Mouse (Mus musculus) cerebellum, postnatal 10 days (tissue): ENCODE results near the gene Trmt13.
"Not testable (repeated sequence)": the region's sequence is repeated elsewhere in the genome, so short reads cannot be mapped to it uniquely, and the experiment has no call there.

Source experiments
- DNase-seq, 2 experiments: peaks; one replicate each; pipeline ENCODE4 v3.0.0; 2021; ENCODE audit warnings: mixed read lengths in 2 of 2

Trmt13 gene

GRCm38 (mm10) chr3:116614295-116614892, at the start of gene Trmt13:
Gene Trmt13 (minus strand): TSS chr3:116614587.
- DNase-seq, result no peak

DNA sequence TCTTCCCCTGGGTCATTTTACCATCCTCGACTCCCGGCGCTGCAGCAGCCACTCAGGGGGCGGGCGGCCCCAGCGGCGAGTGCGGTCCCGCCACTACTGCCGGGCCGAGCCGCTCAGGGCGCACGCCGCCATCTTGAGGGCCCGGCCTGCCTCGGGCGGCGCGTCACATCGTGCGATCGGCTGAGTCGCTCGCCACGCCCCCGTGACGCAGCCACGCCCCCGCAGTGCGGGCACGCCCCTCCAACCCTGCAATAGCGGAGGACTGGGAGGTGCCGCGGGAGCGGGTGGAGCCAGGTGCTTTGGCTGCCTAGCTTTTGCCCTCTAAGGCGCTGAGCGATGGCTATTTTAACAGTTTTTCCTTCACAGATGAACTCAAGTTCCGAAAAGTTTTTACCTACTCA, 48.1 kb upstream of the Trmt13 start, which contains the start of gene Mfsd14a:
Gene Mfsd14a (minus strand): TSS at position 215 of the 401 bp plus-strand sequence.
- peak; percentile 100 for DNase-seq

GRCm38 (mm10) chr3:116661870-116662414, 47.6 kb upstream of the Trmt13 start:
- DNase-seq, result peak in 1 of 2 experiments; percentile 68

DNA sequence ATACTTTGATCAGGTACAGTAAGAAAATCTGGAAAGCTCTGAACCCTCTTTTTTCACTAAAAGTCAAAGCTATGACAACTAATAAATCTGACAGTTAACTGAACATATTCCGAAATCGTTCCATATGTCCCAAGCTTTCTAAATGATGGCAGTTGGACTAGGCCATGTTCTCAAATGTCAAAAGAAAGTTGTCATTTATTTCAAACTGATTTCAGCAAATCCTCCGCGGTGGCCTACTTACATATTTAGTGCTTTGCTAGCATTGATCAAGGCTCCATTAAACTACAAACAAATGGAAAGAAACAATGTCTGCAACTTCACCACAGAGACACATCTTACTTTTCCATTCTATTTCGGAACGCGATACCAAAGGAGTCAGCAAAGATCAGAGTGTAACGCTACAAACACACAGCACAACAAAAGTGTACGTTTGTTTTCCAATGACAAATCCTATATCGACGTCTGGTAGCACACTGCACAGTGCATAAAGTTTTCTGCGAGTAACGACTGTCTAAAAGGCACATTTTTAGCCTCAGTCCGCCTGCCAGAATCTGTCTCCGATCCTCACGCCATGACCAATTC, 47.0 kb upstream of the Trmt13 start:
- DNase-seq, result no peak

GRCm38 (mm10) chr3:116659856-116660430, 45.6 kb upstream of the Trmt13 start:
- no peak for DNase-seq

GRCm38 (mm10) chr3:116658928-116659565, 44.7 kb upstream of the Trmt13 start:
- no peak for DNase-seq

GRCm38 (mm10) chr3:116656184-116656965, 42.0 kb upstream of the Trmt13 start:
- no peak for DNase-seq

- DNase-seq, result not testable (repeated sequence)
These were observed 39.7 kb upstream of the Trmt13 start for GRCm38 (mm10) chr3:116654051-116654450.

GRCm38 (mm10) chr3:116653278-116653945, 39.0 kb upstream of the Trmt13 start:
- DNase-seq, result no peak

- no peak for DNase-seq
These were observed 37.7 kb upstream of the Trmt13 start for GRCm38 (mm10) chr3:116652033-116652446.

- no peak for DNase-seq
These were observed 36.3 kb upstream of the Trmt13 start for GRCm38 (mm10) chr3:116650698-116651097.

DNA sequence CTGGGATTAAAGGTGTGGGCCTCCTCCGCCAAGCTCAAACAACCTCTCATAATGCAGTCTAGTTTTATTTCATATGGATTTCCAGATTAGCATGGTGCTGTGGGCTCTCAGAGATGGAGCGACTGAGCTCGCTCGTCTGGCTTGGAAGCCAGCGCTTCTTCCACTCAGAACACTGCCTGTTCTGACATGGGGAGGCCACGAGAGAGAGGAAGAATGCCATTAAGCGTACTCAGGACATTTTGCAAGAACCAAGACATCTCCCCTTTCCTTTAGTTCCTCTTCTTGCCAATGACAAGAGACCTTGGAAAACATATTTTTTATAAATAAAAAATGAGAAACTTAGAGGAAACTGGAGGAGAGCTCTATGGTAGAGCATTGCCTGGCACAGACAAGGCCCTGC, 34.4 kb upstream of the Trmt13 start:
- no peak for DNase-seq

- DNase-seq, result no peak
These were observed 32.0 kb upstream of the Trmt13 start for GRCm38 (mm10) chr3:116646387-116646786.

DNA sequence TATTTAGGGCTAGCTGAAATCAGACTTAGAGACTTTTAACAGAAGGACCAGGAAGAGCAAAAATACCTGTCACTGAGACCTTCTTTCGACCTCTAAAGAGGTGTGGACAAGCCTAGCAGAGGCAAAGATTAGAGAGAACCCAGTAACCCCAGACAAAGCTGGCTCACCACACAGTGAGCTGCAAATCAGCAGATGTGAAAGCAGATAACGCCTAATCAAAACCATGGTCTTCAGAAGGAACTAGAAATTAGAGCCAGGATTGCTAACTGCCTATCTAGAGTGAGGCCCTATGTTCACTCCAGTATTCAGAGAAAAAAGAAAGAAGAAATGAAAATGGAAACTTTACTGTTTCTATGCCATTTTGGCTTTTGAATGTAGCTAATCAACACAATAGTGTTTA, 28.0 kb upstream of the Trmt13 start:
- DNase-seq, result no peak

DNA sequence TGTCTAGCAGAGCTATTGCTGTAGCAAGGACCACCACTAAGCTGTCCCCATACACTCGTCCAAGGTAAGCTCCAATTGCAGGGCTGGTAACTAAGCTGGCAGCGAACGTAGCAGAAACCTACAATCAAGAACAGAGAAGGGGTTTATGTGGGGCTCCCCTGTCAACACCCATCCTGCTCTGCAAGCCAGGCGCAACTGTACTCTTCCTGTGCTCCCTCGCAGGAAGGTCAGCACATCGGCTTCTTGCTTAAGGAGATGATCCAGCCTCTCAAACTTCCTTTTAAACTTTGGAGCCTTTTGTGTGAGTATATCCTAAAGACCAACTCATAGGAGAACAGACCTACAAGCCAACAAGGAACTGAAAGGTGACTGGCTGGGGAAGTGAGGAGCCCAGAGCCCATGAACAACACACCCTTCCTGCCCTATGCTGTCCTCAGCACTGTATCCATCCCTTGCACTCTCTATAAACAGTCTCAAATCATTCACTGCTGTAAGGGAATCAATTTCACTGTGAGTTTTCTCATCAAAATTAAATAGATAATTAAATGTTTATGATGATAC, 27.5 kb upstream of the Trmt13 start:
- no peak for DNase-seq

DNA sequence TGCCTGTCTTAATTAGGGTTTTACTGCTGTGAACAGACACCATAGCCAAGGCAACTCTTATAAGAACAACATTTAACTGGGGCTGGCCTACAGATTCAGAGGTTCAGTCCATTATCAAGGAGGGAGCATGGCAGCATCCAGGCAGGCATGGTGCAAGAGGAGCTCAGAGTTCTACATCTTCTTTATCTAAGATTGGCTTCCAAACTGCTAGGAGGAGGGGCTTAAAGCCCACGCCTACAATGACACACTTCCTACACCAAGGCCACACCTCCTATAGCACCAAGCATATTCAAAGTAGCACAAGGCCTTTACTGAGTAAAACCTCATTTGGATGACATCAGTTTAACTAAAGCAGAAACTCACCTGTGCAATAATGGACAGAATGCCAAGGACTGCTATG, 25.6 kb upstream of the Trmt13 start:
- no peak for DNase-seq

DNA sequence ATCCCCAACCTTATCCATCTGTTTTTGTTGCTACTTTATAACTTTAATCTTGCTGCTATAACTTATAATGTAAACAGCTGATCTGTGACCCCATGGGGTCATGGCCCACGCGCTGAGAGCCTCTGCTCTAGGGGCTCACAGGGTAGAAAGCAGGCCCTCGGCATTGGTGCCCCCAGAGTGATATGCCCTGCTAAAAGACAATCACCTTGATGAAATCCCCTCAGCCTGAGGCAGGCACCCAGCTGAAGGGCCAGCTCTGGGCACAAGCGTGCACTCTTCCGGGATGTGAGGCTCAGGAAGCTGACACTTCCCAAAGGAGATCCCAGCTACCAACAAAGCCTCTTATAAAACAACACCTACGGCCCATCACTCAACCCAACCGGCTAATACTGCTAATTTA, 24.2 kb upstream of the Trmt13 start:
- DNase-seq, result no peak

DNA sequence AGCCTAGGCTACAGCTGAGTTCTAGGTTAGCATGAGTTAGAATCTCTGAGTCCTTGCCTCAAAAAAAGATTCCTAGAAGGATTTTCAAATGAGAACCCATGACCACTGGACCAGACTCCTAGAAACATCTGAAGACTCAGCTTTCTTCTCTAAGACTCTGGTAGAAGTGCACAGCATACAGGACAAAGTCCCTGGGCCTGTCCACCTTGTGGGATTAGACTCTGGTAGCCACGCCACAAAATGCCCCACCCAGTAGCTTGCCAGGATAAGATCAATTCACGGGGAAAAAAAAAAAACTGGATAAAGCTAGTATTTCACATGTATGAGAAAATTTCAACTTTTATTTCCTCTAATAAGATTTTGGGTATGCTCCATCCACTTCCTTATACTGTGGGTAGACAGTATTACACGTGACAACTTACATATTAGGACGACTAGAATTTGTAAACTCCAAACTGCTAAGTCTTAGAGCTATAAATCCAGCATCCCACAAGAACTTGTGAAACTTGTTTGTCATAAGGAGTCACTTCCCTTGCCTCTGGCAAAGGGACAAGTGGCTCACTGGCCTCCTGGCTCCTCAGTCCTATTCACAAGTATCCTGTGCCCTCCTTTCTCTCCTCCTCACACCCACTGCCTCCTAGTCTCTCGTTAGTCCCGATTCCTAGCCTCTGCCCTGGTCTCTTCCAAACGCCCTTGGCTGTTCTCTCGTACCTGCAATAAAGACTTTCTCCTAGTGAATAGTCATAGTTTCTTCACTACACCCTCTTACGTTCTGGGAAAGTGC, 23.5 kb upstream of the Trmt13 start:
- DNase-seq, result no peak

- no peak for DNase-seq
These were observed 21.4 kb upstream of the Trmt13 start for GRCm38 (mm10) chr3:116635799-116636198.

DNA sequence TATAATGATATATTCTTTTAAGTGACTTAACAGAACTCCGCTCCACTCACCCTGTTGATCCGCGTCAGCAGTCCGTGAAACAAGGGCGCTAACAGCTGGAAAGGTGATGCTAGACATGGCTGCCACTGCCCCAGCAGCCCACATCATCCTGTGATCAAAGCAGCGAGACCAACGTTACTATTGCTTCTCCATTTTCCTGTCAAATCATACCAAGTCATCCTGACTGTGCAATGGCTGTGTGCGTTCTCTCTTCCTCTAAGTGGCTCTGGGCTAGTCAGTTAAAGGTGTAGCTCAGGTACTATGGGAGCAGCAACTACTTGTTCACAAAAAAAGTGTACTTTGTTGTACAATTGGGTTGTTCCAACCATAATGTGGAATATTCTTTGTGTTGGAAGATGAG, 20.5 kb upstream of the Trmt13 start:
- DNase-seq, result no peak

GRCm38 (mm10) chr3:116634091-116634490, 19.7 kb upstream of the Trmt13 start:
- no peak for DNase-seq
